Mouse (Mus musculus): ENCODE measurements around the gene Paf1. TPM values are rescaled to one million over a fixed set of nuclear protein-coding genes. Genes with fewer than 3 reads are reported as not detected.

Gene Paf1
- total and polyA plus RNA-seq, 2 experiments = 16.1 to 59.1 TPM

DNA sequence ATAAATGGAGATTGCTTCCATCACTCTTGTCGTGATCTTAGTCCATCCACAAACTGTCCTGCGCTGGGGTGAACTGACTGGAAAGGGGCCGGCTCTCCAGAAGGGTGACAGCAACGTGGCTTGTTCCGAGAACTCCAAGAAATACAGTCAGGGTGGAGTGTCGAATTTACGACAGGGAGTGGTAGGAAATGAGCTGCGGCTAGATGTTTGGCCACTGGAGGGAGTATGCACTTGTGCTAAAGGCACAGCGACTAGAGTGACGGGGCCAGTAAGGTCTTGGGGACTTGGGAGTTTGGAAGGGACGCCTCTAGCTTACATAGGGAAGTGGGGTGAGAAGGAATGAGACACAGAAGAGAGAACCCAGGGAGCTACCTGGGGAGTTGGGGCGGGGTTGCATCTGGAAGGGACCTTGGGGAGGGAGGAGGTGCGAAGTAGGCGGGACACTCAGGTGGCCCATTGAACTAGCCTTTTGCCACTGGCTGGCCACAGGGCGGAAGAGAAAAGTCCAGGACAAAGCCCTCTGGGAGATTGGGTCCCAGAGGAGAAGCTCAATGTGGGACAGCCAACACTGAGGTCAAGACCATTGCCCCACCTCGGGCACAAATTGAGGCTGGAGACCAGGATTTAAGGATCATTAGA, 44.3 kb downstream of the Paf1 start, which contains the start of gene Gmfg:
Gmfg (plus strand) TSS at position 516 of the 639 bp plus-strand sequence.
- Histone ChIP-seq H3K4me1 (ENCODE audit: control insufficient read depth, insufficient read depth, low read length) (peaks cover 4% of the 10 kb centered on the region; the same call in 1 of the 2 replicates), H3K36me3 (ENCODE audit: control insufficient read depth, insufficient read depth, low read length) (no peaks in the 10 kb centered on the region; the same call in 1 of the 2 replicates), H3K9ac (ENCODE audit: low read depth, low read length) (peak within 1 kb of the TSS; percentile 66), H3K79me2 (ENCODE audit: control insufficient read depth, insufficient read depth, low read length) (peaks cover 8% of the 10 kb centered on the region), H3K27ac (replicated peaks; ENCODE audit: insufficient read depth, low read depth, low read length) (peak within 1 kb of the TSS; percentile 53), H3K27me3 (ENCODE audit: control insufficient read depth, insufficient read depth, low read length) (no peaks in the 10 kb centered on the region), H3K4me3 (ENCODE audit: insufficient read depth, low read depth, low read length) (peak within 1 kb of the TSS; percentile 68)
- peak; percentile 74 for TF ChIP-seq CTCF (IDR thresholded peaks at IDR 0.05; ENCODE audit: low read depth, low read length)
- no peak for TF ChIP-seq POLR2A (IDR thresholded peaks at IDR 0.05; ENCODE audit: extremely low read depth, insufficient read depth, low read length)
- 5% methylated on average over 16 of the region's 16 CpGs for WGBS
- peak; percentile 81 for DNase-seq (ENCODE audit: extremely low read depth, low read depth, low spot score)

DNA sequence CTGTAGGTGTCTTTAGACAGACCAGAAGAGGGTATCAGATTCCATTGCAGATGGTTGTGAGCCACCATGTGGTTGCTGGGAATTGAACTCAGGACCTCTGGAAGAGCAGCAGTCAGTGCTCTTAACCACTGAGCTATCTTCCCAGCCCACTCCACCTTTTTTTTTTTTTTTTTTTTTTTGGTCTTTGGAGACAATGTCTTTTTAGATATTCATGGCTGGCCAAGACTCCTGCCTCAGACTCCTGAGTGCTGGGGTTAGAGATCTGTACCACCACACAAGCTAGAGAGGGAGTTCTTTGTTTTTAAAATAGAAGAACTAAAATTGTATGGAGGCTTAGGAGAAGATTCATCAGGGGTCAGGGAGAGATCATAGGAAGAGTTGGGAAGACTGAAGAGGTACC, 45.2 kb downstream of the Paf1 start:
- peaks cover 4% of the 10 kb centered on the region; the same call in 1 of the 2 replicates for H3K4me1 ChIP-seq (ENCODE audit: control insufficient read depth, insufficient read depth, low read length)
- H3K27ac ChIP-seq (replicated peaks; ENCODE audit: insufficient read depth, low read depth, low read length) = no peak overlapping the region
- TF ChIP-seq CTCF (IDR thresholded peaks at IDR 0.05; ENCODE audit: low read depth, low read length) (no peak), POLR2A (IDR thresholded peaks at IDR 0.05; ENCODE audit: extremely low read depth, insufficient read depth, low read length) (no peak)
- H3K27me3 ChIP-seq (ENCODE audit: control insufficient read depth, insufficient read depth, low read length) = no peaks in the 10 kb centered on the region
- H3K9ac ChIP-seq (ENCODE audit: low read depth, low read length) = no peak overlapping the region
- no peak for DNase-seq (ENCODE audit: extremely low read depth, low read depth, low spot score)
- H3K36me3 ChIP-seq (ENCODE audit: control insufficient read depth, insufficient read depth, low read length) = no peaks in the 10 kb centered on the region
- H3K79me2 ChIP-seq (ENCODE audit: control insufficient read depth, insufficient read depth, low read length) = peaks cover 8% of the 10 kb centered on the region
- no peak overlapping the region for H3K4me3 ChIP-seq (ENCODE audit: insufficient read depth, low read depth, low read length)

DNA sequence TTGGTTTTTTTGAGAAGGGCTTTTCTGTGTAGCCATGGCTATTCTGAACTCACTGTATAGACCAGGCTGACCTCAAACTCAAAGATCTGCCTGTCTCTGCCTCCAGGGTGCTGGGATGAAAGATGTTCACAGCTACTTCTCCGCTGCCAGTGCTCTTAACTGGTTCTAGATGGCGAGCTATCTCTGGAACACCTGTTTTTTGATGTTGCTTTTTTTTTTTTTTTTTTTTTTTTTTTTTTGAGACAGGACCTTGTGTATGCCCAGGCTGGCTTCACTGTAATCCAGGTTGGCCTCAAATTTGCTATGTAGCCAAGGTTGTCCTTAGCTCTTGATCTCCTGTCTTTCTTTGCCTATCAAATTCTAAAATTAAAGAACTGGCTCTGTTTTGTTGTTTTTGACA, 46.0 kb downstream of the Paf1 start:
- Histone ChIP-seq H3K27ac (replicated peaks; ENCODE audit: insufficient read depth, low read depth, low read length) (no peak overlapping the region), H3K9ac (ENCODE audit: low read depth, low read length) (no peak overlapping the region), H3K36me3 (ENCODE audit: control insufficient read depth, insufficient read depth, low read length) (no peaks in the 10 kb centered on the region), H3K4me1 (ENCODE audit: control insufficient read depth, insufficient read depth, low read length) (peaks cover 4% of the 10 kb centered on the region; the same call in 1 of the 2 replicates), H3K4me3 (ENCODE audit: insufficient read depth, low read depth, low read length) (no peak overlapping the region), H3K27me3 (ENCODE audit: control insufficient read depth, insufficient read depth, low read length) (no peaks in the 10 kb centered on the region), H3K79me2 (ENCODE audit: control insufficient read depth, insufficient read depth, low read length) (peaks cover 8% of the 10 kb centered on the region)
- 98% methylated on average over 2 of the region's 2 CpGs for WGBS
- TF ChIP-seq CTCF (IDR thresholded peaks at IDR 0.05; ENCODE audit: low read depth, low read length) (no peak), POLR2A (IDR thresholded peaks at IDR 0.05; ENCODE audit: extremely low read depth, insufficient read depth, low read length) (no peak)
- DNase-seq (ENCODE audit: extremely low read depth, low read depth, low spot score) = no peak

- H3K27ac ChIP-seq (replicated peaks; ENCODE audit: insufficient read depth, low read depth, low read length) = peak overlapping the region; percentile 40
- TF ChIP-seq CTCF (IDR thresholded peaks at IDR 0.05; ENCODE audit: low read depth, low read length) (no peak), POLR2A (IDR thresholded peaks at IDR 0.05; ENCODE audit: extremely low read depth, insufficient read depth, low read length) (no peak)
- peak; percentile 53 for DNase-seq (ENCODE audit: extremely low read depth, low read depth, low spot score)
- peak overlapping the region; percentile 35 for H3K9ac ChIP-seq (ENCODE audit: low read depth, low read length)
- H3K4me3 ChIP-seq (ENCODE audit: insufficient read depth, low read depth, low read length) = peak overlapping the region; percentile 13; the same call in 1 of the 2 replicates
- WGBS = 60% methylated on average over 2 of the region's 2 CpGs
- H3K79me2 ChIP-seq (ENCODE audit: control insufficient read depth, insufficient read depth, low read length) = peaks cover 4% of the 10 kb centered on the region
- no peaks in the 10 kb centered on the region for H3K36me3 ChIP-seq (ENCODE audit: control insufficient read depth, insufficient read depth, low read length)
- no peaks in the 10 kb centered on the region for H3K4me1 ChIP-seq (ENCODE audit: control insufficient read depth, insufficient read depth, low read length)
- no peaks in the 10 kb centered on the region for H3K27me3 ChIP-seq (ENCODE audit: control insufficient read depth, insufficient read depth, low read length)
Observed at GRCm38 (mm10) chr7:28440739-28441138, 48.0 kb downstream of the Paf1 start.

GRCm38 (mm10) chr7:28441776-28442485, 49.2 kb downstream of the Paf1 start:
- H3K27me3 ChIP-seq (ENCODE audit: control insufficient read depth, insufficient read depth, low read length) = no peaks in the 10 kb centered on the region
- H3K36me3 ChIP-seq (ENCODE audit: control insufficient read depth, insufficient read depth, low read length) = no peaks in the 10 kb centered on the region
- H3K4me1 ChIP-seq (ENCODE audit: control insufficient read depth, insufficient read depth, low read length) = no peaks in the 10 kb centered on the region
- H3K79me2 ChIP-seq (ENCODE audit: control insufficient read depth, insufficient read depth, low read length) = no peaks in the 10 kb centered on the region
- 0 out of 2 replicates have a peak overlapping the region, but pooled peaks have one; percentile 17 for H3K27ac ChIP-seq (replicated peaks; ENCODE audit: insufficient read depth, low read depth, low read length)
- H3K9ac ChIP-seq (ENCODE audit: low read depth, low read length) = no peak overlapping the region; the same call in 1 of the 2 replicates
- 87% methylated on average over 14 of the region's 14 CpGs for WGBS
- no peak overlapping the region for H3K4me3 ChIP-seq (ENCODE audit: insufficient read depth, low read depth, low read length)
- no peak for TF ChIP-seq CTCF (IDR thresholded peaks at IDR 0.05; ENCODE audit: low read depth, low read length)
- no peak for TF ChIP-seq POLR2A (IDR thresholded peaks at IDR 0.05; ENCODE audit: extremely low read depth, insufficient read depth, low read length)
- no peak for DNase-seq (ENCODE audit: extremely low read depth, low read depth, low spot score)
